Mouse (Mus musculus) lung, adult 18-20 months (tissue): ENCODE measurements around the gene Cdk5rap1.
"Not testable (repeated sequence)": the region's sequence is repeated elsewhere in the genome, so short reads cannot be mapped to it uniquely, and the experiment has no call there.

ENCODE experiments used
- DNase-seq, 2 experiments: peaks; one replicate each; pipeline ENCODE4 v3.0.0; 2022; ENCODE audit warnings: mixed read lengths in 2 of 2

The Cdk5rap1 gene

DNA sequence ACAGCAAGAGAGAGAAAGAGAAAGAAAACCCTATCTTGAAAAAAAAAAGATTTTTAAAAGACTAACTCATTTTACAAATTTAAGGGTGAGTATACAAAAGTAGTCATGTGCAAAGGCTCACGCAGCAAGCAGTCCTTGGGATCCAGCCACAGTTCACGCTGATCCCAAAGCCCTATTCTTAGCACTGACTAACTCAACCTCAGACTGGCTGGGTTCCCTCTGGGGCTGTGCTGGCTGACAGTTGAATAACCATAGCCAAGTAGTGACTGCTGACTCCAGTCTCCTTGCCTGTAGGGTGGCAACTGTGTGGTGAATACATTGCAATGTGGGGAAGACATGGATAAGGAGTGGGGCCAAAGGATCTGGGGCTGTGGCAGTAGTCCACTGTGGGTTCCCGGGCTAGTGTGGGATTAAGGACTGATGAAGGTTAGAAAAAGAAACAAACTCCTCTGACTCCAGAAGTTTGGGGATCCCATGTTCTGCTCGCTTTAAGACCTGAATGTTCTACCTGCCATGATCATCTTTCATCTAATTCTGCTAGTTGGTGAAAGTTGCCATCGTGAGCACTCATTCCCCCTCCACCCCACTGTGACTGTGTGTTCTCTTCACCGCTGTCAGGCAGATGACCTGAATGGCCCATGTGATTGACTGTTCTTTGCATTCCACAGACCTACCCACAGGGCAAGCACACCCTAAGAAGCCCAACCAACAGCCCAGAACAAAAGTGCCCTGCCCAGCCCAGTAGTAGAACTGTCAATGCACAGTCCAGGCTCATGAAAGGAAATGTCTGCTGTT is 2.2 kb upstream of the Cdk5rap1 start:
- peak; percentile 50 to 57 for DNase-seq

DNA sequence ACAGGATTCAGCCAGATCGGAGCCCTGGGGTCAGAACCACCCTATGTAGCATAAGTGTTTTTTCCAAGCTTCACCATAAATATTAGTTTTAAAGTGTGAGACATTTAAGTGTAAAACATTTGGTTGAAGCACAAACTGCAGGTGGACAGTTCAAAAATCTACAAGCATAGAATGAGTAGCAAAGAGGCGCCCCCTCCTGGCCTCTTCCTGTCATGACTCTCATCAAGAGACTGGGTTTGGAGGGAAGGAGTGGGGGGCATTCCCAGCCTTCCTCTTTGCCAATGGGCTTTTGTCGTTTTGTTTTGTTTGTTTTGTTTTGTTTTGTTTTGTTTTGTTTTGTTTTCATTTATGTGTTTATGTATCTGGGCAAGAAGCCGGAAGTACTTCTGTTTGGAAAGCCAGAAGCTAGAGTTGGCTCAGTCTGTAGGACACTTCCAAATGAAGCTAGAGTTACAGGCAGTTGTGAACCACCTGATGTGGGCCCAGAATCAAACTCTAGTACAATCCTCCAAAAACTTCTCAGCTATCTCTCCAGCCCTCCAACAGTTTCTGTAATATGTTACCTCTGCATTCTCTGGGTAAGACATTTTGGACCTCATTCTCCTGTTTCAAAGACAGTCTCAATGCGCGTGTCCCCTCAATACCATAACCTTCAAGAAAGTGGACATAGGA is 1.3 kb upstream of the Cdk5rap1 start:
- DNase-seq, result peak; percentile 53

DNA sequence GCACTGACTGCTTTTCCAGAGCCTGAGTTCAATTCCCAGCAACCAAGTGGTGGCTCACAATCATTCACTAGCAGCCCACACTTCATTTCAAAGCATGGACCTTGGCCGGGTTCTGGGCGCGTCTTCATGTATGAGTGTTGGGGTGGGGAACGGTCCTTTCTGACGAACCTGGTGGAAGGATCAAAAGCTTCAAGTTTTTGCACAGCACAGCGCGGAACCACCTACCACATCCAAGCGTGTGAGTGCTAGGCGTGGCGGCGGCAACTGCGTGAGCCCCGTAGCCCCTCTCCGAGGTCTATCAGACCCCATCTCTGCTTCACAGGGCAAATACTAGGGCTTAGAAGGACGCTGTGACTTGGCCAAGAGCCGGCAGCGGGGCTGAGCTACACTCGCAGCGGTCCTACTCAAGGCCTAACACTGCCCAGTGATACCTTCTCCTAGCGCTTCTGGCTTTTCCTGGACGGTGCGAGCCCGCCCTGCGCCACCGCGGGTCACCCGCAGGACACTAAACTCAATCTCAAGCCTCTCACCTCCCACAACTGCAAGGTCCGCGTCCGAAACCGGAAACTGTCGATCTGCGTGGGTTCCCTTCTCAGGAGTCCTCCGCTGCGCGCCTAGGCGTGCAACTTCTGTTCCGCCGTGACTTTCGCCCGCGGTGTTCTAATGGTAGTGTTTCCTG is 520 bp downstream of the Cdk5rap1 start:
- DNase-seq, result peak; percentile 88 to 89

DNA sequence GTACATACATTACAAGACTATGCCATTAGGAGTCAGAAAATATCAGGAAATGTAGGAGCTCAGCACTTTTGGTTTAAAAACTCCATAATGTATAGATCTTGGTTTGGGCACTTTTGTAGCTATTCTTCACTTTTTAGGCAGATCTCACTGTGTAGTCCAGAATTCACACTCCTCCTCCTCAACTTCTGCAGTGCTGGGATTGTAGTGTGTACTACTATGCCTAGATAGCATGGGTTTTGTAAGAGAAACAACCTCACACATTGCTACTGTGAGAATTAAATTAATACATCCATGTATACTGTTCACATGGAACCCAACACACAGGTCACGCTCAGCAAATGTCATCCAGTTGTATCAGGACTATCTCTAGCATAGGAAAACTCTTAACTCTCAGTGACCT is 5.3 kb downstream of the Cdk5rap1 start:
- no peak for DNase-seq

DNA sequence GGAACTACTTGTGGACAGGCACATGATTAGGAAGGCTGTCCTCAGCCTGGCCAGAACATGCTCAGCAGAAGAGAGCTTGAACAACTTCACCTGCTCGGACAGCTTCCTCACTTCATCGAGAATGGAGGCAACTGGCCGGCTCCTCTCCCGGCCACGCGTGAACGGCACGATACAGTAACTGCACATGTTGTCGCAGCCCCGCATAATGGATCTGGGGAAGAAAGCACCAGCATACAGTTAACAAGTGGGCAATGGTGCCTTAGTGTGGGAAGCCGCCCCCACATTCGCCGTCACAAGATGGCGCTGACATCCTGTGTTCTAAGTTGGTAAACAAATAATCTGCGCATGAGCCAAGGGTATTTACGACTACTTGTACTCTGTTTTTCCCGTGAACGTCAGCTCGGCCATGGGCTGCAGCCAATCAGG is 18.8 kb downstream of the Cdk5rap1 start:
- not testable (repeated sequence) for DNase-seq

DNA sequence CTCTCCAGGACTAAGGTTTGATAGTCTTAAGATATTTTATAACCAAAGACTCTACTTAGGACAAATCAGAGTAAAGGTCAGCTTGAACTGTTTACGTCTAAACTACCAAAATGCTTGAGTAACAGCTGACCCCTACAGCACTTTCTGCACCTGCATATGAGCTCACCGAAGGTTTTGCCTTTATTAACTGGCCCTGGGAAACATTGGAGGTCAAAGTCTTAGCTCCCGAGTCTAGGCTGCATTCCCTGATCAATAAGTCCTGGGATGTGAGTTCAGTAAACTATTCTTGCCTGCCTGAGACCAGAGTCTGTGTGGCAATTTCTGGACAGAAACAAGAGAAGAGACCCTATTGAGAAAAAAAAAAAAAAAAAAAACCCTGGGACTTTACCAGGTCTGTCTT is 24.7 kb downstream of the Cdk5rap1 start:
- DNase-seq, result no peak

DNA sequence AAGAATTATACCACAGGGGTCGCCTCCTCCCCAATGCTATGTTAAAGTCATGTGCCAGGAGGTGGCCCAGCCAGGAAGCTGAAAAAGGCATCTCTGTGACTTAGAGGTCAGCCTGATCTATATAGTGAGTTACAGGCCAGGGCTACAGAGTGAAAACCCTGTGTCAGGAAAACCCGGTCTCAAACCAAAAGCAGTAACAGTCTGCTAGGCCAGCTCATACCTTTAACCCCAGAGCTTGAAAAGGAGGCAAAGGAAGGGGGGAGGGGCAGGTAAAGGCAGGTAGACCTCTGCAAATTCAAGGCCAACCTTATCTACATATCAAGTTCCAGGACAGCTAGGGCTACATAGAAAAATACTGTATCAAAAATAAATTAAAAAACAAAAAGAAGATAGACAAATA is 33.5 kb downstream of the Cdk5rap1 start:
- DNase-seq, result no peak

DNA sequence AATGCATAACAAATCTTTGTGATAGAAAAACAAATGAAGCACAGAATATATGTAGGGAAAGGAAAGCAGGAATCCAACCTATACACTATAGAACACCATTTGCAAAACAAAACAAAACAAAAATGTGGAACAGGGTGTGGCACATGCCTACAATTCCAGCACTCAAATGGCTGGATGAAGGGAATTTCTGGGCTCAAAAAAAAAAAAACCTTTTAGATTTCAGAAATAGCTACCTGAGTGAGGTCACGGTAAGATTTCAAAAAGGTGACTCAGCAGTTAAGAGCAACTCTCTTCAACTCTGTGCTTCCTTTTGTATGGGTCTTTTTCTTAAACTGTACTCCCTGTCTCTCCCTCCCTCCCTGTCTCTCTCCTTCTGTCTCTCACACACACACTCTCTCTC is 34.6 kb downstream of the Cdk5rap1 start:
- DNase-seq, result no peak

DNA sequence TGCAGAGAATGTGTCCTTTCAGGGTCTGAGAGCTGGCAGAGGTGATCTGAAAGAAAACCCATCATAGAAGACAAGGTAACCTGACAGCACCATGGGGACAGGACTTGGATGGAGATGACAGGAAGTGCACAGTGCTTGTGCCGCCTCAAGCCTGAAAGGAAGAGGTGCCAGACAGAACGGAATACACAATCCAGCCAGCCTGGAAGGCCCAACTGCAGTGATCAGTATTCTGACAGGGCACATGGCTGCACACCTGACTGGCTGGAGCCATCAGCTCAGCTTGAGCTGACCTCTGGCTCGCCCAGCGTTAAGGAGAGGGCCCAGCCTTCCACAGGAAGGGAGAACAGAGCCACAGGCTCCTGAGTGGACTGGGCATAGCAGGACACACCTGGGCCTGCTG is 37.2 kb downstream of the Cdk5rap1 start:
- no peak for DNase-seq

DNA sequence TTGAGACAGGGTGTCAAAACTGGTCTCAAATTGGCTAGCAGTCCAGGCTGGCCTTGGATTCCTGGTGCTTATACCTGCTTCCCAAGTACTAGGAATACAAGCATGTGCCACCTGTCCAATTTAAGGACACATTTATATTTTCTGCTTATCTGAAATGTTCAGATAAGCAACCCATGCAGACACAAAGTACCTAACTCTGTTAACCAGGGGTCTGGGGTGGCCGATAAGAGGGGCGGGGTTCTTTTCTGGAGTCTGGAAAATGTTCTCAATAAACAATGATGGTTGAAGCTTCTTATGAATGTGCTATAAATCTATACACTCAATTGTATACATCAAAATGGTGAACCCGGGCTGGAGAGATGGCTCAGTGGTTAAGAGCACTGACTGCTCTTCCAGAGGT is 46.0 kb downstream of the Cdk5rap1 start:
- no peak for DNase-seq

DNA sequence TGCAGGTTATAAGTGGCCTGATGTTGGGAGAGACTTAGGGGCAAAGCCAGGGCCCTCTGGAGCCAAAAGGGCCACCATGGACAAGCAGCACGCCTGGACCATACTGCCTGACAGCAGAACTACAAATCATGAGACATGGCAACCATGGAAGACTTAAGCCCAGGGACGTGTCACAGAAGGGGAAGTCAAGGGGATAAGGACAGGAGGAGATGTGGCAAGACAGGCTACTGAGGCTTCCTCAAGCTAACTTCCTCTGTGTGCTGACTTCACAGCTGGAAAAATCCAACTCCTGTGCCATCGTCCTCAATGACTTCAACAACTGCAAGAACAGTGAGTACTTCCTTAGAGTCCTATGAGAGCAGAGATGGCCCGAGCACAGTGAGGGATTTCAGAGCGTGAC is 59.0 kb downstream of the Cdk5rap1 start:
- not testable (repeated sequence) for DNase-seq

DNA sequence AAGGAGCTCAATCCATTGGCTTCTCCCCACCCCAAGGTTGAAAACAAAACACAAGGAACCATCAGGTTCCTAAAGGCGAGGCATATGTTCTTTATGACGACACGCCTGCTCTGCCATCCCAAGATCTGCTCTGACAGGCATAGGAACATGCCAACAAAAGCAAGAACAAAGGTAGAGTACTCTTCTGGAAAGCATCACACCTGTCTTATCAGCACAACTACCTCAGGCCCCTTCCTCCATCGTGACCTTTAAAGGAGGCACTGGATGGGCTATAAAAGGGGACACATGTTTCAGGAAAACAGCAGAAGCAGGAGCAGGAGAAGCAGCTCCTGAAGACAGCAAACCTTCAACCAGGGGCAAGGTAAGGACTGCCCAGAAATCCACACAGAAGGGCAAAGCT is 65.9 kb downstream of the Cdk5rap1 start, which contains the start of gene Bpifb9b:
Gene Bpifb9b (plus strand): TSS at position 301 of the 400 bp plus-strand sequence.
- not testable (repeated sequence) for DNase-seq

DNA sequence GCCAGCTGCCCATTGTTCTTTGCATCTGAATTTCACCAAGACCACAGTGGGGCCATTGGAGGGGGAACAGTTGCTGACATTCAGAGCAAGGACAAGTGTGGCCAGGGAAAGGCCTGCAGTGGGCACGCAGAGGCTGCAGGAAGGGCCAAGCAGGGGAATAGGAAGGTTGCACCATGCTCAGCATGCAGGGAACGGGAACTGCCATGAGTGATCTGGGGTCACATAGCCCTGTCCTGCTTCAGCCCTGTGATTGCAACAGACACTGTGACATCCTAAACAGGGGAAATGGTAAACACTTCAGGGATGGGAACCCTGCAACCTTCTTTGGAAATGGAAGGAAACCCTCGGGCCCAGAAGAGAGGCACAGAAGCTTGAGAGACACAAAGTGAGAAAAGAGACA is 68.2 kb downstream of the Cdk5rap1 start:
- DNase-seq, result not testable (repeated sequence)

DNA sequence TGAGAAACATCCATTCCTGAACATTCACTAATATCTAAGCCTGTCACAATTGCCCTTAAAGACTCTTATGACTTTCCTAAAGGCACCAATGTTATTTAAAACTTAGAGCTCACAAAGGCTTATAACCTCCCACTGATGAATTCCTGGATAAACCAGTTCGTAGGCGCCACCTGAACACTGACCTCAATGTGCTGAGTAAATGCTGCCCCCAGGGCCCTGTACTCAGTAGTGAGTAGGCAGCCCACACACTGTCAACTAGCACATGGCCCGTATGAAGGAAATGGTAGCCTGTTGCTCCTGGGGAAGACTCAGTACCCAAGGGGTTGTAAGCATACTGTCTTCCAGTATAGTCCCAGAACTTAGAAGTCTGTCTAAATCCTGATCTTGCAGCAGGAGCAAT is 71.0 kb downstream of the Cdk5rap1 start:
- no peak for DNase-seq

DNA sequence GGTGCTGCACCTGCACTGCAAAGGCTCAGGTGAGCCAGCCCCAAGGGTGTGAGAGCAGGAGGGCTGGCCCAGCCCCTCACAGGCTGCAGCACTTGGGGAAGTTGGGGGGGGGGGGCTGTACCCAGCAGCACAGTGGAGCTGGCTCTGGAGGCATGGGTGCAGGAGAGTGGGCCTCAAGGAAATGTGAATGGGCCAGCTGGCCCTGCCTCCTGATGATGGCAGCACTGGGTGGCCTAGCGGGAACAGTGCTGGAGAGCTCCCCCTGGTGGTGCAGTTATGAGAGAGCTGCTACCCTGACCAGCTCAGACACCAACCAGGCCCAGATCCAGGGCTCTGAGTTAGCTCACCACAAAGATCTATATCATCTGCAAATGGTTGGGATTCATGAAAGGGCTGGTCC is 72.3 kb downstream of the Cdk5rap1 start:
- peak; percentile 64 to 66 for DNase-seq

DNA sequence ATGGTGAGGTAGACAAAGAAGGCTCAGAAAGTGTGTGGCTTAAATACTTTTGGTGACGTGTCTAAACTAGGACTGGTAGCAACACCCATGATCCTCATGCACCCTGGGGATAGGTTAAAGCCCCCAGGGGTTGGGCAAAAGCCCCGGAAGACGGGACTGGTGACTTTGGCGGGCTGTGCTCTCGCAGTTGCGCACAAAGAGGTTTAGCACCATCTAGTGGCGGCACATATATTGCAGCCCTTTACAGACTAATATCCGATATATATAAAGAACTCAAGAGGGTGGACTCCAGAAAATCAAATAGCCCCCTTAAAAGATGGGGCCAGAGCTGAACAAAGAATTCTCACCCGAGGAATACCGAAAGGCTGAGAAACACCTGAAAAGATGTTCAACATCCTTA is 78.1 kb downstream of the Cdk5rap1 start:
- peak in 1 of 2 experiments; percentile 44 for DNase-seq

DNA sequence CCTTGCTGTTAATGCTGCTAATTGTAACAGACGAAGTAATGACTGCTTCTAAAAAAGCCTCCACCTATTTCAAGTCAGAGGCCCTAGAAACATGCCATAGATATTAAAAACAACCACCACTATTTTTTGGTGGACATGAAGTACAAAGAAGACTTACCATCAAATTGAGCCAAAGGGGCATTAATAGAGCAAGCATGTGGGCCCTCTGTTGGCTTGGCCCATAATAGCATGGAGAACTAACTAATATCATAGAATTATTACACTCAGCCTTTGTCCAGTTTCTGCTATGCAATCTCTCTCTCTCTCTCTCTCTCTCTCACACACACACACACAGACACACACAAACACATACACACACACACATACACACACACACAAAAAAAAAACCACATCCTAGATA is 80.0 kb downstream of the Cdk5rap1 start:
- no peak for DNase-seq

DNA sequence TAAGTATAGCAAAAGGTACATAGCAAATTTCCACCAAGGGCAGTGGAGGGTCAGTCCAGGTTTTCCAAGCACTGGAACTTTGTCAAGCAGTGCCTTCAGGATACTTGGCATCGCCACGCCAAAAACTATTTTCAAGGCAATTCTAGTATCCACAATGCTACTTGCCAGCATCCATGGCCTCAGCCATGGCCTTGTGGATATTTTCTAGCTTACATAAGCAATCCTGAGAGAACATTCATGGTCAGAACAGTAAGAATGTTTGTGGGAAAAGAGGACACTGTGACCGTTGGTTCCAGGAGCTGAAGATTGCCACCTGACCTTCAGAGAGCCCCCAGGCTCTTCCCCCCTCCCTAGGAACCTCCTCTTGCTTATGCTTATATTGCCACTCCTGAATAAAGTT is 80.9 kb downstream of the Cdk5rap1 start:
- DNase-seq, result not testable (repeated sequence)
